Mouse (Mus musculus): ENCODE results near the gene Kel.

Gene Kel

DNA sequence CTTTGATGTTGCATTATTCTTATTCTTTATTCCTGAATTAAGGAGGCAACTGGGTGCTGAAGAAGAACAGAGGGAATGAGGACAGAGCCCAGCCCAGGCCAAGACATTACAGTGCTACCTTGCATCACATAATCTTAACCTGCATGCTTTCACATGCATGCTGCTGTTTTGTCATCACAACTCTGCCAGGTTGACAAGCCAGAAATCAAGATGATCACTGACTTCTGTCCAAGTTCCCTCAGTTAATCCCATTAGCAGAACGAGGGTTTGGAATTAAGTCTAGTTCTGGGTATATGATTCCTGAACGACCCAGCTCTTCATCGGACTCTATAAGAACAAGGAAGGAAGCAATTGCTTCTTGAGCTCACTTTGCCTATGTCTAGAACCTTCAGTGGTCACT, 57.9 kb downstream of the Kel start:
- DNase-seq (ENCODE audit: low read depth, low spot score): no peak

DNA sequence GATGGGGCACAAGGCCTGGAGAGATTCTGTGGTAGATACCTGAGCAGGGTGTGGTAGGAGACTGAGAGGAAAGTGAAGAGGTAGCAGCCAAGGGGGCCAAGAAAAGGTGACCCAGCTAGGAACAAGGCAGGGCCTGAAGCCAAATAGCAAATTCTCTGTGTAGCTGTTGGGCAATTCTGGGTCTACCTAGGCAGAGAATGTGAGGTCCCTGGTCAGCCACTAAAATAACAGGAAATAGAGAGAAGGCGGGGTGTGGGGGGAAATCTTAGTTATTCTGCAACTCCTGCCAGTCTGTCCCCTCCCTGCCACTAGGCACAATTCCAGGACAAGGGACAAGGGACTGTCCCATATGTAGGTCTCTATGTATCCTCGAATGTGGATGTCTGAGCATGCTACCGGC, 60.9 kb downstream of the Kel start:
- no peak for DNase-seq (ENCODE audit: low read depth, low spot score)

DNA sequence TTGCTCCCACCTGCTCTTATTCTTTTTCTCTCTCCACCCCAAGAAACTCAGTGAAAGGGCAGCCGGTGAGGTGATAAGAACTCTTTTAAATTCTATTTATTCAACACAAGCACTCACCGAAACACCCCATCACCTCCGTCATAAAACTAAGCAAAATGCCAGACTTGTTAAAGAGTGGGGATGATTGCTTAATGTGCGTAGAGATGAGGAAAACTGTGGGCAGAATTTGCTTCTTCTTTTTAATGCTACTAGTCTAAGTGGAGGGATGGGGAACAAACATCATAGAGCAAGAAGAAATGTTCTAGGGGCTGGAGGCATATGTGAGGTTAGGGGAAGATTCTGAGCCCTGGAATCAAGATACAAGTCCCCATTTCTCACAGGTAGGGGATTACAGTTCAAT, 61.4 kb downstream of the Kel start:
- no peak for DNase-seq (ENCODE audit: low read depth, low spot score)

GRCm38 (mm10) chr6:41641173-41641866, 62.8 kb downstream of the Kel start:
- no peak for DNase-seq (ENCODE audit: low read depth, low spot score)

GRCm38 (mm10) chr6:41640449-41640848, 63.7 kb downstream of the Kel start:
- no peak for DNase-seq (ENCODE audit: low read depth, low spot score)

DNA sequence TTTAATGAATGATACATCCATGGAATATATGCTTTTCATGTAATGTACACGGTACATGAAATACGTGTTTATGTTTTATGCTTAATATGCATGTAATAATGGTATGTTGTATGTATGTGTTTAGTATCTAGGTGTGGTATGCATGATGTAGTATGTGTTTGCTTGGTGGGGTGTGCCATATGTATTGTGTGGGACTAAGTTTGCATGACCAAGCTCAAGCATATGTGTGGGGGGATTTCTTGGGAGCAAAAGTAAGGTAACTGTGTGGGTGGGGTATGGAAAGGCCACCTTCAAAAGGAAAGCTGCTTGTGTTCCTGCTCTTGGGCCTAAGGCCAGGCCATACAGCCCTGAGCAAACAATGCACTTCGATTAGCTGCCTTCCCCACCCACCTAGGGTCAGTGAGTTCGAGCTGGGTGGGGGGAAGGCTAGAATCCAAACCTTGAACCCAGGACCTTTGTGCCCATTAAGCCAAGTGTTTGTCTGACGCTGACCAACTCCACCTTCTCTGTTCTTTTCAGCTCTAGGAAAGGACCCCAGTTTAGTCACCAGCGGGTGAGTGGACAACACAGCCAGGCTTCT, 66.1 kb downstream of the Kel start:
- no peak for DNase-seq (ENCODE audit: low read depth, low spot score)

GRCm38 (mm10) chr6:41637393-41637792, 66.7 kb downstream of the Kel start:
- DNase-seq (ENCODE audit: low read depth, low spot score): no peak
